In the genomic region with DNA sequence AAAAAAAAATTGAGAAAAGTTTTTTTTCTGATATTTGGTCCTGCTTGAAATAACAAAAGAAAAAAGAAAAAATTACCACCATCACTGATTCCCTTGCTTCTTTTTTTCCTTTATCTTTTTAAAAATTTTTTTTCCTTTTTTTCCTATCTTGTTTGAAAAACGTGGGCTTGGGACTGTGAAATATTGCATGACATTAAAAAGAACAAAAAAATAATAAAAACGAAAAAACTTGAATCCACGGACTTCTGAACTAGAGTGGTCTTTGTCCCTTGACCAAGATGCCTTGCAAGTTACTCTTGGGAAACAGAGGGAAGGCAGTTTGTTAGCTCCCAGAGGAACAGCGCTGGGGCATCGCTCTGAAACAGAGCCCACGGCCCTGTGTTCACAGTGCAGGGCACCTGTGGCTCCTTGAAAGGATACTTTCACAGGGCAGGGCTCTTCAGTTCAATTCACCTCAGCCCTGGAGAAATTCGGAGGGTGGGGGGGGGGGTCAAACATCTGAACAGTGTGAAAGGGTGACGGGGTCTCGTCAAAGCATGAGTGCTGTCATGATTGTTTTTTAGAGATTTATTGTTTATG, we compare ENCODE assay signal across 7 mouse cellular contexts. TPM values are rescaled to one million over a fixed set of nuclear protein-coding genes. Genes with fewer than 3 reads are reported as not detected.
DNase-seq lines count a peak whose midpoint lies in the region; ATAC-seq lines count a peak whose summit lies in the region.

No protein-coding gene starts in this region.

- ATAC-seq in lung, embryonic 16.5 days (ENCODE audit: low read depth) = no peak
- no peak for ATAC-seq in forebrain, embryonic 12.5 days (ENCODE audit: low FRiP score)
- no peak for ATAC-seq in limb, embryonic 15.5 days (ENCODE audit: insufficient number of reproducible peaks, low FRiP score, low TSS enrichment, low read depth)
- ATAC-seq in stomach, embryonic 16.5 days (ENCODE audit: insufficient read depth, low FRiP score) = no peak

- no peaks in the 10 kb centered on the region for H3K9me3 ChIP-seq in lung, embryonic 16.5 days (ENCODE audit: control insufficient read depth, low read length)
- H3K9me3 ChIP-seq in forebrain, embryonic 12.5 days = no peaks in the 10 kb centered on the region
- no peaks in the 10 kb centered on the region for H3K9me3 ChIP-seq in limb, embryonic 15.5 days
- no peaks in the 10 kb centered on the region for H3K9me3 ChIP-seq in stomach, embryonic 16.5 days (replicated peaks; ENCODE audit: control insufficient read depth, low read length)

- H3K36me3 ChIP-seq in lung, embryonic 16.5 days (ENCODE audit: control insufficient read depth, insufficient read depth, low read length) = no peaks in the 10 kb centered on the region
- H3K36me3 ChIP-seq in forebrain, embryonic 12.5 days (replicated peaks) = no peaks in the 10 kb centered on the region
- no peaks in the 10 kb centered on the region for H3K36me3 ChIP-seq in limb, embryonic 15.5 days
- H3K36me3 ChIP-seq in stomach, embryonic 16.5 days (ENCODE audit: control insufficient read depth, insufficient read depth, low read length) = no peaks in the 10 kb centered on the region

- peak overlapping the region; percentile 68 for H3K4me2 ChIP-seq in lung, embryonic 16.5 days (ENCODE audit: low read depth, low read length)
- H3K4me2 ChIP-seq in forebrain, embryonic 12.5 days = peak overlapping the region; percentile 83
- H3K4me2 ChIP-seq in limb, embryonic 15.5 days = peak overlapping the region; percentile 50
- H3K4me2 ChIP-seq in stomach, embryonic 16.5 days (ENCODE audit: low read depth, low read length) = peak overlapping the region; percentile 60

- H3K9ac ChIP-seq in lung, embryonic 16.5 days (ENCODE audit: low read length) = peak overlapping the region; percentile 63
- 0 out of 2 replicates have a peak overlapping the region, but pooled peaks have one; percentile 51 for H3K9ac ChIP-seq in forebrain, embryonic 12.5 days
- H3K9ac ChIP-seq in limb, embryonic 15.5 days = 0 out of 2 replicates have a peak overlapping the region, but pooled peaks have one; percentile 33
- H3K9ac ChIP-seq in stomach, embryonic 16.5 days (ENCODE audit: low read length) = peak overlapping the region; percentile 71

- 17% methylated on average over 9 of the region's 9 CpGs for WGBS in lung, embryonic 16.5 days
- WGBS in forebrain, embryonic 12.5 days = 27% methylated on average over 9 of the region's 9 CpGs
- whole genome bisulfite sequencing in limb, embryonic 15.5 days = 22% methylated on average over 9 of the region's 9 CpGs
- WGBS in stomach, embryonic 16.5 days = 26% methylated on average over 9 of the region's 9 CpGs

- no peaks in the 10 kb centered on the region for H3K27me3 ChIP-seq in lung, embryonic 16.5 days (ENCODE audit: control insufficient read depth, insufficient read depth, low read depth, low read length)
- H3K27me3 ChIP-seq in forebrain, embryonic 12.5 days = no peaks in the 10 kb centered on the region
- H3K27me3 ChIP-seq in limb, embryonic 15.5 days = no peaks in the 10 kb centered on the region
- H3K27me3 ChIP-seq in stomach, embryonic 16.5 days (ENCODE audit: control insufficient read depth, insufficient read depth, low read length) = no peaks in the 10 kb centered on the region

- peak overlapping the region; percentile 64 for H3K4me3 ChIP-seq in lung, embryonic 16.5 days (ENCODE audit: low read length)
- H3K4me3 ChIP-seq in forebrain, embryonic 12.5 days (replicated peaks) = peak overlapping the region; percentile 62
- H3K4me3 ChIP-seq in limb, embryonic 15.5 days = peak overlapping the region; percentile 52
- peak overlapping the region; percentile 58 for H3K4me3 ChIP-seq in stomach, embryonic 16.5 days (replicated peaks; ENCODE audit: low read length)

- peaks cover 25% of the 10 kb centered on the region for H3K4me1 ChIP-seq in lung, embryonic 16.5 days (replicated peaks; ENCODE audit: control insufficient read depth, insufficient read depth, low read length)
- peaks cover 27% of the 10 kb centered on the region for H3K4me1 ChIP-seq in forebrain, embryonic 12.5 days
- H3K4me1 ChIP-seq in limb, embryonic 15.5 days = peaks cover 32% of the 10 kb centered on the region
- H3K4me1 ChIP-seq in stomach, embryonic 16.5 days (ENCODE audit: control insufficient read depth, insufficient read depth, low read length) = peaks cover 7% of the 10 kb centered on the region

- peak overlapping the region; percentile 48 for H3K27ac ChIP-seq in lung, embryonic 16.5 days (ENCODE audit: low read length)
- no peak overlapping the region for H3K27ac ChIP-seq in forebrain, embryonic 12.5 days
- no peak overlapping the region for H3K27ac ChIP-seq in limb, embryonic 15.5 days
- H3K27ac ChIP-seq in stomach, embryonic 16.5 days (ENCODE audit: low read length) = peak overlapping the region; percentile 48; the same call in 1 of the 2 replicates

- DNase-seq in lung, adult 18-20 months = no peak
- no peak for DNase-seq in right cerebral cortex, postnatal 4 days
- DNase-seq in thymus, postnatal 0 days (ENCODE audit: low spot score) = no peak

RNA-seq across cellular contexts. Expression of gene Ier2, which starts 22.6 kb away (rescaled TPM):
- polyA plus RNA-seq in lung, embryonic 16.5 days (2015; fragmentation: Nextera tagmentation; extraction: Ambion mirVana) = 83.2 and 87.4 TPM in 2 replicates
- polyA plus RNA-seq in forebrain, embryonic 12.5 days (2016; fragmentation: Nextera tagmentation; extraction: Ambion mirVana) = 53.7 and 62.2 TPM in 2 replicates
- 80.6 and 81.7 TPM in 2 replicates for polyA plus RNA-seq in limb, embryonic 15.5 days (2015; fragmentation: Nextera tagmentation; extraction: Ambion mirVana)
- 62.4 and 69.5 TPM in 2 replicates for polyA plus RNA-seq in stomach, embryonic 16.5 days (2015; fragmentation: Nextera tagmentation; extraction: Ambion mirVana)
- polyA plus RNA-seq in thymus, postnatal 0 days (2015; fragmentation: Nextera tagmentation; extraction: Ambion mirVana) = 76.9 and 86.0 TPM in 2 replicates

RNA-seq across cellular contexts. Expression of gene Trmt1, which starts 46.0 kb away (rescaled TPM):
- polyA plus RNA-seq in lung, embryonic 16.5 days (2015; fragmentation: Nextera tagmentation; extraction: Ambion mirVana) = 54.7 and 58.8 TPM in 2 replicates
- polyA plus RNA-seq in forebrain, embryonic 12.5 days (2016; fragmentation: Nextera tagmentation; extraction: Ambion mirVana) = 55.4 and 59.6 TPM in 2 replicates
- 63.3 and 64.5 TPM in 2 replicates for polyA plus RNA-seq in limb, embryonic 15.5 days (2015; fragmentation: Nextera tagmentation; extraction: Ambion mirVana)
- polyA plus RNA-seq in stomach, embryonic 16.5 days (2015; fragmentation: Nextera tagmentation; extraction: Ambion mirVana) = 53.7 and 54.1 TPM in 2 replicates
- polyA plus RNA-seq in thymus, postnatal 0 days (2015; fragmentation: Nextera tagmentation; extraction: Ambion mirVana) = 50.0 and 51.5 TPM in 2 replicates

RNA-seq across cellular contexts. Expression of gene Nacc1, which starts 47.6 kb away (rescaled TPM):
- polyA plus RNA-seq in lung, embryonic 16.5 days (2015; fragmentation: Nextera tagmentation; extraction: Ambion mirVana) = 16.9 and 19.5 TPM in 2 replicates
- polyA plus RNA-seq in forebrain, embryonic 12.5 days (2016; fragmentation: Nextera tagmentation; extraction: Ambion mirVana) = 22.8 and 26.6 TPM in 2 replicates
- 13.5 and 13.8 TPM in 2 replicates for polyA plus RNA-seq in limb, embryonic 15.5 days (2015; fragmentation: Nextera tagmentation; extraction: Ambion mirVana)
- polyA plus RNA-seq in stomach, embryonic 16.5 days (2015; fragmentation: Nextera tagmentation; extraction: Ambion mirVana) = 14.4 and 14.5 TPM in 2 replicates
- 12.1 TPM in 2 replicates for polyA plus RNA-seq in thymus, postnatal 0 days (2015; fragmentation: Nextera tagmentation; extraction: Ambion mirVana)

Comparison
In these comparisons a context has a peak if more than half of its experiments do, and no peak if none do; other contexts are left out.
1. H3K27ac ChIP-seq: peak in lung, embryonic 16.5 days (single experiment) and stomach, embryonic 16.5 days (single experiment); none in forebrain, embryonic 12.5 days (single experiment) and limb, embryonic 15.5 days (single experiment).
2. Peak in every context shown above with its lines, with median percentiles within 50 percentile points of each other: H3K4me2 ChIP-seq, H3K4me3 ChIP-seq and H3K9ac ChIP-seq.